Mouse (Mus musculus): Measurements from ENCODE around the gene Trpc7.

Trpc7 gene

DNA sequence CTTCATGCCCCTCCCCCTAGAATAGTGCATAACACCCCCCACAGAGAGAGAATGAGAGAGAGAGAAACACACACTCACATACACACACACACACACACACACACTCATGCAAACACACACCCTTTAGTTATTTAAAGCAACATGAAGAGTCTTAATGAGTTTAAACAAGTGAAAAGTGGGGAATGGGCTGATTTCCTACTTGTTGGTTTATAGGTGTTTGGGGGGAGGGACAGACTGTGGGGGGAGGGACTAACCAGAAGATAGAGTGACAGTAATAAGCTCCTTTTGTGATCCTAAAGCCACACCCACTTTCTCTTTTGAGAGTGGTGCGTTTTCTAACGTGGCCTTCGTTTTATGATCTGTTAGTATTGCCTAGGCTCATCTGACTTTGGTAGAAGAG lies at the start of gene Trpc7:
Gene Trpc7 (minus strand): TSS at position 101 of the 400 bp plus-strand sequence.
- DNase-seq, result no peak

GRCm38 (mm10) chr13:56939261-56939660 lies 43.5 kb upstream of the Trpc7 start:
- no peak for DNase-seq

- no peak for DNase-seq
These were observed 38.2 kb upstream of the Trpc7 start for GRCm38 (mm10) chr13:56933832-56934510.

DNA sequence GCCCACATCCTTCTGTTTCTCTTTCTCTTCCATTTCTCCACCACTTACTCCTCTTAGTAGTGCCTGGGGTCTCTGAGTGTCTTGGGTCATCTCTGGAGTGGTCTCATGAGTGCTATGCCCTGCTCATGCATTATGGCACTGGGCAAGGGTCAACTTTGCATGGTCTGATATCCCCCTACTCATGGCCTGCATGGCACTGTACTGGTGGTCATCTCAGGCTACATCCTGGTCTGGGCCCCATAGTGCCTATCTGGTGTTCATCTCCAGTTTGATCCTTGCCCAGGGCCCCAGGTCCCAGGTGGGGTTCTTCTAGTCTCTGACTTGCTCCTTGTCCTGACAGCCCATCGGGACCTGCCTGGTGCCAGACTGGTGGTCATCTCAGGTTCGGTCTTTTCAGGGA lies 34.6 kb upstream of the Trpc7 start:
- no peak for DNase-seq

GRCm38 (mm10) chr13:56922976-56923375 lies 27.2 kb upstream of the Trpc7 start:
- no peak for DNase-seq

DNA sequence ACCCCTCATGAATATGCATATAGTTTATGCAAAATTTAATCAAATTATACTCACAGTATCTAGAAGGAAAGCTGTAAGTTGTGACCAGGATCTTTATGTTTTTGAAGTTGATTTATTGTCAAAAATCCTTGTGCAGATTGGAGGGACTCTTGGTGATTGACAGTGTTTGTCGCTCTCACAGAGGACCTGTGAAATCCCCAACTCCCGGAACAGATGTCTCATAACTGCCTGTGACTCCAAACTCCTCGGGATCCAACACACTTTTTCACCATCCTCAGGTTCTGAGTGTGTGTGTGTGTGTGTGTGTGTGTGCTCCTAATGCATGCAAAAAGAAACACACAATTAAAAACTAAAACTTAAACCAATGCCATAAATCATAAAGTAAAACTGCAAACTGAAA lies 25.5 kb upstream of the Trpc7 start:
- no peak for DNase-seq

GRCm38 (mm10) chr13:56914721-56915120 lies 18.9 kb upstream of the Trpc7 start:
- DNase-seq, result no peak

DNA sequence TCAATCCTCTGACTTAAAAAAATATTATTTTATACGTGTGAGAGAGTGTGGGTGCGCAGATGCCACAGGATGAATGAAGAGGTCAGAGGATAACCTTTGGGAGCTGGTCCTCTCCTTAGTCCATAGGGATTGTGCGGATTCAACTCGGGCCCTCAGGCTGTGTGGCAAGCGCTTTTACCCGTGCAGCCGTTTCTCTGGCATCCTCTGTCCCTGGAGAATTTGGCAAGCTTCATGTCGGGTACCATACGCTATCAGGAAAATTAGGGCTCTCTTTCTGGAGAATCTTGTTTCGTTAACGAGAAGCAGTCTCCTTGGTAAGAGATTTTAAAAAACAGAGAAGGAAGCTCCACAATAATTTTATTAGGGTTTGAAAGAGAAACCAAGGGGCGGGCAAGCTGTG lies 15.3 kb upstream of the Trpc7 start:
- DNase-seq, result no peak

- peak in 1 of 2 experiments; percentile 4 for DNase-seq
These were observed 407 bp downstream of the Trpc7 start for GRCm38 (mm10) chr13:56895386-56895785.

DNA sequence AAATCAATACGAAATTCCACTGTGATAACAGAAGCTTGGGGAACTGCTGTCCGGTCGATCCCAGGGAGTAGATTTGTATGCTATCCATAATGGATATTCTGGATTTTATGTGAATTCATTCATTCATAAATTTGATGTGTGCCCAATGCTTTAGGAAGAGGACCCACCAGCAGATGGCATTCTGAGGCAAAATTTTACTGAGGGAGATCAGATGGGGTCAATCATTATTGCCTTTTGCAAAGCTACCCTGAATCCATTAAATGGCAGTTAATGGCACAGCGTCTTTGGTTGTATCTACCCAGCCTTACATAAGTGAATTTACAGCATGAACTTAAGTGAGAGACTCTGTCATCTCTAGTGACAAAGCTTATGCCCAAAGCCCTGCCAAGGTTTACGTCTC lies 1.2 kb downstream of the Trpc7 start:
- no peak for DNase-seq

- no peak for DNase-seq
These were observed 5.9 kb downstream of the Trpc7 start for GRCm38 (mm10) chr13:56889888-56890287.

- no peak for DNase-seq
These were observed 12.9 kb downstream of the Trpc7 start for GRCm38 (mm10) chr13:56882931-56883330.

GRCm38 (mm10) chr13:56864567-56864966 lies 31.2 kb downstream of the Trpc7 start:
- no peak for DNase-seq

DNA sequence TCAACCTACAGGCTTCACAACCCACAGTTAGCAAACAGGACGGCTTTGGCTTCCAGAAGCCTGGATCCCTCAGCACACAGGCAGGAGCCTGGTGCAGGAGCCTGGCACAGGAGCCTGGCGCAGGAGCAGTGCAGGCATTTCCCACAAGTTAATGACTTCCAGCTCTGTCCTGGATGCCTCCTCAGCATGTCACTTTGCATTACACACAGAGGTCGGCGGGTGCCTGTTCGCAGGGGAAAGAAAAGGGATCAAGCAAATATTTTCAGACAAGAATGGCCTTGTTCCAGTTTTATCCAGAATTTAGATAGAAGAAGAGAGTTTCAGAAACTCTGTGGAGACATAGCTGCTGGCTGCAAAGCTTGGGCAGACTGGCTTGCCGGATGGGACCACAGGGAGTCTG lies 33.8 kb downstream of the Trpc7 start:
- DNase-seq, result no peak

GRCm38 (mm10) chr13:56854506-56854905 lies 41.3 kb downstream of the Trpc7 start:
- no peak for DNase-seq

DNA sequence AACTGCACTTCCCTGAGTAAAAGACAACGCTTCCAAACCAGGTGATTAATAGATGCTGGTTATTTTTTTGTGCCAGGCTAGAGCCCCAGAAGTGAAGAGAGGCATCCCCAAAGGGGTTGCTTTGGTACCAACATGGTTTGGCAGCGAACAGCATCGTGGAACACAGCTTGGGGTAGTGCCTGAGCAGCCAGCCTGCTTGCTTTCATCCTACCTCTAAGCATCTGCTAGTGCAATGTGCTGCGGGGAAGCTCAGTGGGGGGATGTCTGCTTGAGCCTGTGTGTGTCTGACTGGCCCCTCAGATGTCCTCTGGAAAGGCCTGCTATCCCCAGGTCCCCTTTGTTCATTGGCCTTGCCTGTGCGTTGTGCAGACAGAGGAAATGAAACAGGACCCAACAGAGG lies 42.4 kb downstream of the Trpc7 start:
- DNase-seq, result no peak

- DNase-seq, result no peak
These were observed 49.9 kb downstream of the Trpc7 start for GRCm38 (mm10) chr13:56845866-56846265.

DNA sequence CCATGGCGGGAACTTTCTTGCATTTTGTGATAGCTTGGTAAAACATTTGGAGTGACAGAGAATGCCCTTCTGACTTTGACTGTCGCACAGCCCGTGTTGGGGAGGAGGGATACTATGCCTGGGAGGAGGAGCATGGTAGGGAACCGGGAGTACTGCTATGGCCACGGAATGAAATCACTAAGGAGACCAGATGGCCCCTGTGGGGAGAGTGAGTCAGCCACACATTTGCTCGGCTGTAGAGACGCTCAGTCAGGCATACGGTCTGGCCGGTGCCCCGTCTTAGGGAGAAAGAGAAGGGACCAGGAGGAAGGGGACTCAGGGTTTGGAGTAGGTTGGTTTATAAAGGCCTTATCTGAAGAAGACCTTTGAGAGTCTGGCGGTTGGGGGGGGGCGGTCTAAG lies 80.3 kb downstream of the Trpc7 start:
- DNase-seq, result no peak

- peak; percentile 33 to 69 for DNase-seq
These were observed 88.9 kb downstream of the Trpc7 start for GRCm38 (mm10) chr13:56806776-56807490.

- DNase-seq, result no peak
These were observed 90.7 kb downstream of the Trpc7 start for GRCm38 (mm10) chr13:56805131-56805530.

GRCm38 (mm10) chr13:56797459-56797858 lies 98.3 kb downstream of the Trpc7 start:
- no peak for DNase-seq

- DNase-seq, result no peak
These were observed 100.3 kb downstream of the Trpc7 start for GRCm38 (mm10) chr13:56795501-56795900.

- no peak for DNase-seq
These were observed 101.4 kb downstream of the Trpc7 start for GRCm38 (mm10) chr13:56794441-56794840.

DNA sequence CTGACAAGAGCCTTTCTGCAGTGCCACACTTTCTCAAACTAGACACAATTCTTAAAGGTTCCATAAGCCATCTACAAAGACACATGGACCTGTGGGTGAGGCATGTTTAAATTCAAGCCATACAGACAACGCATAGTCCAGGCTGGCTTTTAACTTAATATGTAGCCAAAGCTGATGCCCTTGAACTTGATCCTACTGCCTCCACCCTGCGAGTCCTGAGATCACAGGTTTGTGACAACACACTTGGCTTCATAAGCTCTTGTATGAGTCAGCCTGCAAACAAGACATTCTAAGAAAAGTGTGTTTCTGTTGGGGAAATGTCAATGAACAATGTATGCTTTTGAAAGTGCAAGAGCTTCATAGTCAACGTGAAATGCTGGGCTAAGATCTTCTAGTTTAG lies 102.9 kb downstream of the Trpc7 start:
- no peak for DNase-seq

- DNase-seq, result no peak
These were observed 105.1 kb downstream of the Trpc7 start for GRCm38 (mm10) chr13:56790683-56791082.
